Mouse (Mus musculus) layer of hippocampus, adult 8-10 months (tissue): ENCODE data around the gene Ctnna3. TPM values are rescaled to one million over a fixed set of nuclear protein-coding genes. Genes with fewer than 3 reads are reported as not detected.
"Not testable (repeated sequence)": the region's sequence is repeated elsewhere in the genome, so short reads cannot be mapped to it uniquely, and the experiment has no call there.

ENCODE experiments used
- DNase-seq, 2 experiments: peaks; one replicate each; pipeline ENCODE4 v3.0.0; 2022; ENCODE audit warnings: low spot score in 2 of 2
- total RNA-seq, 4 experiments: library from RNA; stranded (reverse); gene quantifications; 2 replicates each; pipeline ENCODE4 v1.2.4; 2022

Gene Ctnna3
- total RNA-seq, result 1 to 10 TPM; 2.3 to 3.2 (median 3.1) TPM

DNA sequence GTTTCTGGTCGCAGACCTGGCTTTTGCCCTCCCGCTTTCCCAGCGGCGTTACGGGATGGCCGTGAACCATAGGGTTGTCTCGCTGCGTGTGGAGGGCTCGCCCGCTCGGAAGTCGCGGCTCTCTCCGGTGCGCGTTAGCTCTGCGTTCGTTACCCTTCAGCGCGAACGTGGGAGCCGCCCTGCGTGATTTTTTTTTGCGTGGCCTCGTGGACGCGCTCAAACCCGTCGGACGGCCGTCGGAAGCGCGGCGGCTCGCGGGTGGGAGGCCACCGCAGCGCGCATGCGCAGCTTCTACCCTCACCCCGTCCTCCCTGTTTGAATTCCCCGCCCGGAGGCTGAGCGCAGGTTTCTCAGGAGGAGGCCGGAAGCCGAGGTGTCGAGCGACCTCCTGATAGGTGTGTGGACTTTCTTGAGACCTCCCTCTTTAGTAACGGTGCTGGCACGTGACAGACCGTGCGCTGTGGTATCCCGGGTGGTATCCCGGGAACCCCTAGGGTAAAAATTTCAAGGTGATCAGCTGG lies at the start of gene Ctnna3:
Ctnna3 (plus strand) TSS at position 314 of the 521 bp plus-strand sequence.
- peak; percentile 84 to 91 for DNase-seq

GRCm38 (mm10) chr10:63381498-63382280 lies 48.2 kb upstream of the Ctnna3 start, which contains the start of gene Sirt1:
Sirt1 (minus strand) TSS chr10:63381704.
- peak in 1 of 2 experiments; percentile 10 for DNase-seq

GRCm38 (mm10) chr10:63382372-63383279 lies 47.3 kb upstream of the Ctnna3 start, which contains the start of gene Dnajc12:
Dnajc12 (plus strand) TSS chr10:63382443.
- peak; percentile 78 to 83 for DNase-seq

DNA sequence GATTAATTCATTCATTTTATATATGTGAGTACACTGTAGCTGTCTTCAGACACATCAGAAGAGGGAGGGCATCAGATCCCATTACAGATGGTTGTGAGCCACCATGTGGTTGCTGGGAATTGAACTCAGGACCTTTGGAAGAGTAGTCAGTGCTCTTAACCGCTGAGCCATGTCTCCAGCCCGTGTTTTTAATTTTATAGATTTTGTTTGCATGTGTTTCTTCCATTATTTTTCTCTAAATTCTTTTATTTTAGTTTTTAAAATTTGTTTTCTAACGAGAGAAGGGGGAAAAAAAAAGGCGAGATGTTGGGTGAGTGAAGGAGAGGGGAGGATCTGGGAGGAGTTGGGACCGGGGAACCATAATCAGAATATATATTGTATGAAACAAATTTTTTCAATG lies 44.0 kb upstream of the Ctnna3 start:
- DNase-seq, result not testable (repeated sequence)

DNA sequence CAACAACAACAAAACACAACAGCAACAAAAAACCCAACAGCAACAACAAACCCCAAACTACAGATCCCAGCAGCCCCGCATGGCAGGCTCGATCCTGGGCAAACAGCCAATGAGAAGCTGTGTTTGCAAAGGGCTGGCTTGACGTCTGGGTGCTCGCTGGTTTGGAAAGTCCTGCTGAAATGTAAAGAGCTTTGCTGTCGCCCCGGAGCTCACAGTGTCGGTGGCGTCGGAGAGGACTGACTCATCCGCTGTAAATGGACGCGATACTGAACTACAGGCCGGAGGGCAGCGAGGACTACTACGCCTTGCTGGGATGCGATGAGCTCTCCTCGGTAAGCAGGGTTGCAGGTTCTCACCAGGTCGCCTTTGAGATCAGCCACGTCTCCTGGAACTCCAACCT lies 43.5 kb upstream of the Ctnna3 start:
- peak; percentile 83 to 88 for DNase-seq

DNA sequence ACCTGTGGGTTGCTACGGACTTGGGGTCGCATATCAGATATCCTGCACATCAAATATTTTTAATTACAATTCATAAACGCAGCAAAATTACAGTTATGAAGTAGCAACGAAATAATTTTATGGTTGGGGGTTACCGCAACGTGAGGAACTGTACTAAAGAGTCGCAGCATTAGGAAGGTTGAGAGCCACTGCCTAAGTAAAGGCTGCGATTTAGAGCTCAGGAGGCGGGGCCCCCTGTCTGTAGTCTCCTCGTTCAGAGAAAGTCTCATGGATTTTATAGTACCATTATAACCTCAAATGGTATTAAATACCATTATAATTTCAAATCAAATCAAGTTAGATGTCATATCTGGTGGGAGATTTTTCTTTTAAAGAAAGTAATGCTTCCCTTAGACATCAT lies 42.9 kb upstream of the Ctnna3 start:
- no peak for DNase-seq

GRCm38 (mm10) chr10:63388948-63389347 lies 41.0 kb upstream of the Ctnna3 start:
- DNase-seq, result no peak

DNA sequence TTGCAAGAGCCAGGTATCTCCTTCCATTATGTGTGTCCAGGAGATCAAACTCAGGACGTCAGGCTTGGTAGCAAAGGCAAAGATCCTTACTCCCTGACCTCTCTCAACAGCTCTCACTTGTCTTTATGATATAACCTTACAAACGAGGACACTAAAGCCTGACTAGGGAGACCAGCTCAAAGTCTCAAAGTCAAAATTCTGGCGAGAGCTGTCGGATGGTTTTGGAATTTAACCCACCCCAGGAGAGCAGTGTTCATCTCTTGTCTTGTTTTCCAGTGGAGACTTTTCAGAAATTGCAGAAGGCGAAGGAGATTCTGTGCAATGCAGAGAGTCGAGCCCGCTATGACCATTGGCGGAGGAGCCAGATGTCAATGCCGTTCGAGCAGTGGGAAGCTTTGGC lies 32.9 kb upstream of the Ctnna3 start:
- DNase-seq, result no peak

- DNase-seq, result no peak
Measured at GRCm38 (mm10) chr10:63402731-63403504, 27.0 kb upstream of the Ctnna3 start.

GRCm38 (mm10) chr10:63403636-63404035 lies 26.3 kb upstream of the Ctnna3 start:
- no peak for DNase-seq

DNA sequence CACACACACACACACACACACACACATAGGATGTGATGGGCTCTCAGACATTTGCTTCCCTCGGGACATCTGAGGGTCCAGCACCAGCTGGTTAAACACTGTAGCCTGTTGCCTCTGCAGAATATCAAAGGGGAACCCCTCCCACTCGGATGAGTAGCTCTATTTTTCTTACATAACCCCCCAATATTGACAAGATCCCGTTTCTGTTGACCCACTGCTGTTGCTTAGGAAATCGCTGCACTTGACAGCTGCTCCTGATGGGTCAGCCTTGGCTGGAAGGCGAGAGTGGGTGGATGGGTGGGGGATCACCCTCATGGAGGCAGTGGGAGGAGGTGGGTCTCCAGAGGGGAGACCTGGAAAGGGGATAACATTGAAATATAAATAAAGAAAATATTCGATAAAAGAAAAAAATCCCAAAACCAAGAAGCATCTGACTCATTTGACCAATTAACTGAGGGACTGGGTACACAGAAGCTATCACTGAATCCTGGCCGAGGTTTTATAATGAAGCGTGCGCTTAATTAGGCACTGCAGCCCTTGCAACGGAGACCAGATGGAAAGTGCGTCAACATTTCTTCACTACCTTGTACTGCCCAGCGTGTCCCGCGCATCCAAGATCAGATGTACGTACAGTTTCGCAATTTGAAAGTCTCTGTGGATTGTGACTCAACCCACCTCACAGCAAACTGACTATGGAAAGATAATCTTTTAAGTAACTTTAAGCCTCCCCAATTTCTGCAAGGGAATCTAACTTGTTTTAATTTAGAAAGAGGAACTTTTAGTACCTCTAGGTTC lies 19.5 kb upstream of the Ctnna3 start:
- DNase-seq, result no peak

DNA sequence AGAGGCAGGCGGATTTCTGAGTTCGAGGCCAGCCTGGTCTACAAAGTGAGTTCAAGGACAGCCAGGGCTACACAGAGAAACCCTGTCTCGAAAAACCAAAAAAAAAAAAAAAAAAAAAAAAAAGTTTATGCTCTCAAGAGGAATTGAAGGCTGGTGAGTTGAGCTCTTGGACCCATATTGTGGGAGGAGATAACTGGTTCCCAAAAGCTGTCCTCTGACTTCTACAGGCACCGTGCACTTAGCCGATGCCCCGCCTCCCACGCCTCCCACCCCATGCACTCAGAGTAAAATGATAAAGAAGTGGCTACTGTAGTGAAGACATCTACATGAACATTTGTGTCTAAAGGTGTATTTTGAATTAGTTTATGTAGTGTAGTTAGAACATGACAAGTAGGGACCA lies 18.2 kb upstream of the Ctnna3 start:
- not testable (repeated sequence) for DNase-seq

DNA sequence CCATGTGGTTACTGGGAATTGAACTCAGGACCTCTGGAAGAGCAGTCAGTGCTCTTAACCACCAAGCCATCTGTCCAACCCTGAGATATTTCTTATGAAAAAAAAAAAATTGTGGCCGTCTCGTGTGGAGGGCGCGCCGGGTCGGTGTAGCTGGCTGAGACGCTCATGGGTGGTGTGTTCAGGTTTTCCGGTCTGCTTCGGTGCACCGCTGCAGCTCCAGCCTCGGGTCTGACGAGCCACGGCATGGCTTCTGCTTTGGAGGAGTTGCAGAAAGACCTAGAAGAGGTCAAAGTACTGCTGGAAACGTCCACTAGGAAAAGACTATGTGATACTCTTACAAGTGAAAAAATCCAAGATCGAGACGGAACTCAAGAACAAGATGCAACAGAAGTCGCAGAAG lies 17.1 kb upstream of the Ctnna3 start:
- no peak for DNase-seq

DNA sequence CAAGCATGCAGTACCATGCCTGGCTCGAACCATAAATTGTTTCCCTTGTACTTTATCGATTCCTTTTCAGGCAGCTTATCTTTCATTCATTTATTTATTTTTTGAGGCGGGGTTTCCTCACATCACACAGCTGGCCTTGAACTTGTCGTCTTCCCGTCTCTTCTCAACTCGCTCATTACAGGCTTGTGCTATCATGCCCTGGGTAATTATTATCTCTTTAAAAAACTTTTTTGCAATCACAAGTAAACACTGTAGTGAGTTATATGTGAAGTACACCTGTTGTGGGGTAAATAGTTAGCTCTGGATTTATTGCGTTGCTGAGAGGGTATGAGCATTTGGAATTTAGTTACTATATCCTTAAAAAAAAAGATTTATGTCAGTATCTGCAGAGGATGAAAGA lies 14.6 kb upstream of the Ctnna3 start:
- DNase-seq, result no peak

- DNase-seq, result no peak
Measured at GRCm38 (mm10) chr10:63415850-63416249, 14.0 kb upstream of the Ctnna3 start.

GRCm38 (mm10) chr10:63417061-63417460 lies 12.8 kb upstream of the Ctnna3 start:
- no peak for DNase-seq

DNA sequence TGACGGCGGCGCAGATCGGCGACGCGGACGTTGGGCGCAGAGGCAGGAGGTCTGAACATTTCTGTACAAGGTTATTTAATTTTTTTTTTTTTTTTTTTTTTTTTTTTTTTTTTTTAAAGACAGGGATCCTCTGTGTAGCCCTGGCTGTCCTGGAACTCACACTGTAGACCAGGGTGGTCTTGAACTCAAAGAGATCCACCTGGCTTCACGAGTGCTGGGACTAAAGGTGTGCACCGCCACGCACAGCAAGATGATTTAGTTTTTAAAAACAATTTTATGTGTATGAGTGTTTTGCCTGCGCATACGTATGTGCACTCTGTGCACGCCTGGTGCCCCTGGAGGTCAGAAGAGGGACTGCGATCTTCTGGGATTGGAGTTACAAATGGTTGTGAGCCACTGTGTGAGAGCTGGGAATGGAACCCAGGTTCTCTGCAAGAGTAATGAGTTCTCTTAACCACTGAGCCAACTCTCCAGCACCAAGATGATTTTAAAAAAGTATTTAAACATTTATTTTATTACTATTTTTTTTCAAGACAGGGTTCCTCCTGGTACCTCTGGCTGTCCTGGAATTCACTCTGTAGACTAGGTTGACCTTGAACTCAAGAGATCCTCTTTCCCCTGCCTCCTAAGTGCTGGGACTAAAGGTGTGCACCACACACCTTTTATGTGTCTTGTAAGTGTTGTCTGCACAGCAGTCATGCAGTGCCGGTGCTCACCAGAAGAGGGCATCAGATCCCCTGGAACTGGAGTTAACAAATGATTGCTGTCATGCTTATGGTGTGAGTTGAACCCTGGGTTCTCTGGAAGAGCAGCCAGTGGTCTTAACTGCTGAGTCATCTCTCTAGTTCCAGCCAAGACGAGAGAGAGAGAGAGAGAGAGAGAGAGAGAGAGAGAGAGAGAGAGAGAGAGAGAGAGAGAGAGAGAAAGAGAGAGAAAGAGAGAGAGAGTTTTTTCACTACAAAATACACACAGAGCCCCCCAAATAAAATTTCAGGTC lies 7.9 kb upstream of the Ctnna3 start, which contains the start of gene Gm7075:
Gm7075 (minus strand) TSS at position 51 of the 997 bp plus-strand sequence.
- no peak for DNase-seq

DNA sequence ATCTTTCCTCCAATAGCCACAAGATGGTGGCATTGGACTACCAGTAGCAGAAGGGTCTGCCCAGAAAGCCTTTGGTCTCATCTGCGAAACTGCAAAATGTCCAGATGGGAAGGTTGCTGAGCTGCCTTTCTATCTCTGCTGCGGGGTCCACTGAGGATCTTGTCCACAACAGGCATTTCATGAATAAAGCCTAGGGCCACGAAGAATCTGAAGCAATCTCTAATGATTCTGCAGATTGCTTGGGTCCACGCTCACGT lies 7.2 kb upstream of the Ctnna3 start:
- DNase-seq, result no peak
